In the genomic region with DNA sequence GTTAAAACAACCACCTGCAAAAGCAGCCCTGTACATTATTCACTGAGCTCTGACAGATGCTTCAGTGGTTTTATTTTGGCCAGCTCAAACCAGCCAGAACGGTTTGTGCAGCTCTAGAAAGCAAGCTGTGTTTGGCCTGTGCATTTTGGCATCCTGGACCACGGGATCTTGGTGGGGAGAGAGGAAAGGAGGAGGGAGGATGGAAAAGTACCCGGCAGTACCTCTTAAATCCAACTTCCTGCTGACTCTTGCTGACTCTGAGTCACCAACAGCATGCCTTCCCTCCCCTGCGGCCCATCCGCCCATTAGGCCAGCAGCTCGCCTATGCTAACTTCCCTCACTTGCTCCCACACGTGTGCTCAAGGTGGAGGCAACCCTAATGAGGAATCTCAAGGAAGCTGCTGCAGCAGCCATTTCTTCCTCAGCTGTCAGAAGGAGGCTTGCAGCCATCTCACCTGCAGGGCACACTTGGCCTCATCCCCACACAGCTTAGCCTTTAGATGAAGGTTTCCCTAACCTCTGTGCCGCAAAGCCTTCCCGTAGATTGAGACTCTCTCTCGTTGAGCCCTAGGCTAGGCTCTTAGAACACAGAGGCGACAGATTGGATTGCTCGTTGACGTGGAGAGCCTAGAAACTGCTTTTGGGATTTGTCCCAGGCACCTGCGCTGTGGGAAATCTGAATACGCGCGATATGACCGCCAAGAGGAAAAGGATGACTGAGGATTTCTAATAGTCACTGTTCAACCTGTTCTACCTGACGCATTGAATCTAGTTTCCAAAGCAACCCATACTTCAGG, we compare ENCODE assay signal across 17 mouse cellular contexts.
DNase-seq lines count a peak whose midpoint lies in the region; ATAC-seq and TF ChIP-seq lines count a peak whose summit lies in the region.
"Had no signal": no experiment of that assay in that cellular context is flagged by ENCODE, and none has a peak within 500 bp of the region (broad histone marks: within the 10 kb centered on the region; RNA-seq: fewer than 3 reads in every experiment).

No protein-coding gene starts in this region.

- H3K9me3 ChIP-seq in midbrain, embryonic 10.5 days (replicated peaks) = no peaks in the 10 kb centered on the region
- H3K9me3 ChIP-seq: embryonic facial prominence, embryonic 15.5 days; forebrain, embryonic 13.5 days; limb, embryonic 10.5 days; midbrain, embryonic 12.5 days; stomach, embryonic 15.5 days had no signal

- peaks cover 9% of the 10 kb centered on the region for H3K4me1 ChIP-seq in cerebellum, adult 2 months (ENCODE audit: control insufficient read depth, insufficient read depth, low read length)
- no peaks in the 10 kb centered on the region for H3K4me1 ChIP-seq in midbrain, embryonic 10.5 days
- H3K4me1 ChIP-seq: embryonic facial prominence, embryonic 15.5 days; forebrain, embryonic 13.5 days; limb, embryonic 10.5 days; midbrain, embryonic 12.5 days; stomach, embryonic 15.5 days had no signal

- TF ChIP-seq CTCF in cerebellum, adult 2 months (IDR thresholded peaks at IDR 0.05; ENCODE audit: borderline replicate concordance, insufficient read depth, low read depth, low read length) = no peak

- H3ac ChIP-seq in myocyte (ENCODE audit: control insufficient read depth, insufficient read length) = no peak overlapping the region

- no peak for DNase-seq in frontal cortex, postnatal 25 days (ENCODE audit: low spot score in 2 of 2)
- peak; percentile 11 to 12 for DNase-seq in left cerebral cortex, postnatal 36 days (ENCODE audit: low spot score in 2 of 2)
- DNase-seq in left cerebral cortex, postnatal 14 days (ENCODE audit: low spot score in 2 of 2) = no peak
- DNase-seq in cerebellum, adult 2 months = peak; percentile 60 to 80
- no peak for DNase-seq in adrenal gland, adult 18-20 months (ENCODE audit: low spot score in 2 of 2)
- no peak for DNase-seq in midbrain, embryonic 10.5 days (ENCODE audit: low spot score)
- DNase-seq: heart, adult 2 months; heart, postnatal 10 days; lung, postnatal 10 days had no signal

- peak overlapping the region; percentile 20 for H3K4me2 ChIP-seq in myocyte (ENCODE audit: low read depth)
- H3K4me2 ChIP-seq: embryonic facial prominence, embryonic 15.5 days; forebrain, embryonic 13.5 days; midbrain, embryonic 12.5 days; stomach, embryonic 15.5 days had no signal

- no peaks in the 10 kb centered on the region for H3K79me2 ChIP-seq in myocyte (ENCODE audit: control insufficient read depth, insufficient read depth)

- ATAC-seq in frontal cortex, adult (ENCODE audit: low TSS enrichment) = peak; percentile 82
- ATAC-seq: forebrain, embryonic 13.5 days had no signal

- intact Hi-C loops in left cerebral cortex, postnatal 36 days (cut with DNase I) = no loop called here
- intact Hi-C loops in left cerebral cortex, postnatal 14 days (cut with DNase I) = no loop called here

- H3K4me3 ChIP-seq in cerebellum, adult 2 months (replicated peaks; ENCODE audit: insufficient read depth, low read depth, low read length) = no peak overlapping the region
- no peak overlapping the region for H3K4me3 ChIP-seq in myocyte
- no peak overlapping the region for H3K4me3 ChIP-seq in midbrain, embryonic 10.5 days
- H3K4me3 ChIP-seq: embryonic facial prominence, embryonic 15.5 days; forebrain, embryonic 13.5 days; heart, adult 2 months; limb, embryonic 10.5 days; midbrain, embryonic 12.5 days; stomach, embryonic 15.5 days had no signal

- H3K27ac ChIP-seq in cerebellum, adult 2 months (ENCODE audit: insufficient read depth, low read length) = peak overlapping the region; percentile 78
- no peak overlapping the region for H3K27ac ChIP-seq in midbrain, embryonic 10.5 days (replicated peaks)
- H3K27ac ChIP-seq: embryonic facial prominence, embryonic 15.5 days; forebrain, embryonic 13.5 days; heart, adult 2 months; limb, embryonic 10.5 days; liver, embryonic 14.5 days; midbrain, embryonic 12.5 days; stomach, embryonic 15.5 days had no signal

- H3K27me3 ChIP-seq in cerebellum, adult 2 months (ENCODE audit: control insufficient read depth, insufficient read depth, low read length) = no peaks in the 10 kb centered on the region
- no peaks in the 10 kb centered on the region for H3K27me3 ChIP-seq in myocyte (ENCODE audit: control insufficient read depth, insufficient read depth, insufficient read length)
- H3K27me3 ChIP-seq in midbrain, embryonic 10.5 days (ENCODE audit: low read depth, poor library complexity, severe bottlenecking) = no peaks in the 10 kb centered on the region
- H3K27me3 ChIP-seq: embryonic facial prominence, embryonic 15.5 days; forebrain, embryonic 13.5 days; midbrain, embryonic 12.5 days; stomach, embryonic 15.5 days had no signal

- WGBS in cerebellum, adult 2 months = 44% methylated on average over 19 of the region's 19 CpGs
- 87% methylated on average over 19 of the region's 19 CpGs for WGBS in midbrain, embryonic 10.5 days

- 0 out of 2 replicates have a peak, but pooled peaks have one; percentile 18 for TF ChIP-seq POLR2A in cerebellum, adult 2 months (IDR thresholded peaks at IDR 0.05; ENCODE audit: borderline replicate concordance, insufficient read depth, low read length)
- TF ChIP-seq POLR2A in myocyte (IDR thresholded peaks at IDR 0.05; ENCODE audit: insufficient read length, low read depth) = no peak

- no peaks in the 10 kb centered on the region for H3K36me3 ChIP-seq in myocyte (ENCODE audit: control insufficient read depth, insufficient read depth)
- no peaks in the 10 kb centered on the region for H3K36me3 ChIP-seq in midbrain, embryonic 10.5 days
- H3K36me3 ChIP-seq: embryonic facial prominence, embryonic 15.5 days; limb, embryonic 10.5 days; midbrain, embryonic 12.5 days; stomach, embryonic 15.5 days had no signal

TF ChIP-seq in myocyte, 11 proteins besides CTCF, POLR2A, EP300 and RAD21:
- no peak for TF ChIP-seq E2F4 (IDR thresholded peaks at IDR 0.05; ENCODE audit: insufficient read depth)
- TF ChIP-seq TCF12 (IDR thresholded peaks at IDR 0.05; ENCODE audit: insufficient read depth, poor library complexity, severe bottlenecking) = no peak
- peak; percentile 20 for TF ChIP-seq USF1 (IDR thresholded peaks at IDR 0.05; ENCODE audit: low read depth)

Comparison
In these comparisons a context has a peak if more than half of its experiments do, and no peak if none do; other contexts are left out.
1. DNase-seq: peak in left cerebral cortex, postnatal 36 days (2 of 2) and cerebellum, adult 2 months (2 of 2); none in frontal cortex, postnatal 25 days (0 of 2), left cerebral cortex, postnatal 14 days (0 of 2), adrenal gland, adult 18-20 months (0 of 2) and midbrain, embryonic 10.5 days (single experiment).